Mouse (Mus musculus) brown adipose tissue, adult 24 weeks (tissue): ENCODE results near the gene Insl5. TPM values are rescaled to one million over a fixed set of nuclear protein-coding genes. Genes with fewer than 3 reads are reported as not detected.

Experiments
- H3K27ac ChIP-seq: fragments of 200-500 bp; replicated peaks from 2 replicates; pipeline ENCODE4 v1.5.1; 2012; ENCODE audit warnings: low read depth, mild to moderate bottlenecking, low read length
- H3K4me1 ChIP-seq: fragments of 200-500 bp; 2 replicates; pipeline ENCODE4 v1.6.1; 2012; ENCODE audit warnings: low read length, mixed read lengths; ENCODE audit not compliant: control insufficient read depth, insufficient read depth, insufficient read length
- H3K4me3 ChIP-seq: fragments of 200-500 bp; 2 replicates; pipeline ENCODE4 v1.5.1; 2012; ENCODE audit warnings: low read depth, mild to moderate bottlenecking, low read length, moderate library complexity; ENCODE audit not compliant: insufficient read depth
- polyA plus RNA-seq: library from polyadenylated mRNA; stranded (reverse); fragments of >200 nt; gene quantifications from 2 replicates; pipeline ENCODE4 v1.2.4, GENCODE M21; 2012; ENCODE audit not compliant: missing spikeins, insufficient read depth, insufficient read length

The Insl5 gene
- not detected in 2 replicates for polyA plus RNA-seq

- H3K4me1 ChIP-seq, result no peaks in the 10 kb centered on the region
- no peak within 1 kb of the TSS for H3K4me3 ChIP-seq
- H3K27ac ChIP-seq, result no peak within 1 kb of the TSS
Measured at GRCm38 (mm10) chr4:103026621-103027020, at the start of gene Insl5. Gene Insl5 (minus strand): TSS chr4:103026842.

- H3K4me3 ChIP-seq, result no peak overlapping the region
Measured at GRCm38 (mm10) chr4:103070631-103071030, 44.0 kb upstream of the Insl5 start.

GRCm38 (mm10) chr4:103067906-103068655 lies 41.4 kb upstream of the Insl5 start:
- H3K4me3 ChIP-seq, result no peak overlapping the region
- H3K4me1 ChIP-seq, result no peaks in the 10 kb centered on the region
- no peak overlapping the region for H3K27ac ChIP-seq

More at GRCm38 (mm10) chr4:103070631-103071030, 44.0 kb upstream of the Insl5 start:
- H3K4me1 ChIP-seq, result no peaks in the 10 kb centered on the region
- no peak overlapping the region for H3K27ac ChIP-seq

GRCm38 (mm10) chr4:103064976-103065375 lies 38.3 kb upstream of the Insl5 start:
- H3K4me3 ChIP-seq, result no peak overlapping the region
- H3K4me1 ChIP-seq, result no peaks in the 10 kb centered on the region
- H3K27ac ChIP-seq, result no peak overlapping the region

GRCm38 (mm10) chr4:103064421-103064820 lies 37.8 kb upstream of the Insl5 start:
- Histone ChIP-seq H3K4me3 (no peak overlapping the region), H3K27ac (no peak overlapping the region), H3K4me1 (no peaks in the 10 kb centered on the region)

GRCm38 (mm10) chr4:103056909-103057308 lies 30.3 kb upstream of the Insl5 start:
- H3K4me1 ChIP-seq, result no peaks in the 10 kb centered on the region
- H3K4me3 ChIP-seq, result no peak overlapping the region

GRCm38 (mm10) chr4:103048046-103048445 lies 21.4 kb upstream of the Insl5 start:
- H3K4me3 ChIP-seq, result no peak overlapping the region
- no peaks in the 10 kb centered on the region for H3K4me1 ChIP-seq
- no peak overlapping the region for H3K27ac ChIP-seq

More at GRCm38 (mm10) chr4:103056909-103057308, 30.3 kb upstream of the Insl5 start:
- no peak overlapping the region for H3K27ac ChIP-seq

- no peak overlapping the region for H3K4me3 ChIP-seq
- no peak overlapping the region for H3K27ac ChIP-seq
- H3K4me1 ChIP-seq, result no peaks in the 10 kb centered on the region
Measured at GRCm38 (mm10) chr4:103042997-103043396, 16.4 kb upstream of the Insl5 start.

- Histone ChIP-seq H3K27ac (no peak overlapping the region), H3K4me3 (no peak overlapping the region), H3K4me1 (no peaks in the 10 kb centered on the region)
Measured at GRCm38 (mm10) chr4:103039838-103040191, 13.2 kb upstream of the Insl5 start.

- Histone ChIP-seq H3K4me3 (no peak overlapping the region), H3K4me1 (no peaks in the 10 kb centered on the region), H3K27ac (no peak overlapping the region)
Measured at GRCm38 (mm10) chr4:103039103-103039837, 12.6 kb upstream of the Insl5 start.

- Histone ChIP-seq H3K27ac (no peak overlapping the region), H3K4me1 (no peaks in the 10 kb centered on the region), H3K4me3 (no peak overlapping the region)
Measured at GRCm38 (mm10) chr4:103028177-103029088, 1.8 kb upstream of the Insl5 start.

GRCm38 (mm10) chr4:103027745-103028144 lies 1.1 kb upstream of the Insl5 start:
- no peaks in the 10 kb centered on the region for H3K4me1 ChIP-seq
- no peak overlapping the region for H3K4me3 ChIP-seq
- no peak overlapping the region for H3K27ac ChIP-seq

GRCm38 (mm10) chr4:103013490-103013889 lies 13.2 kb downstream of the Insl5 start:
- Histone ChIP-seq H3K4me1 (peaks cover 2% of the 10 kb centered on the region), H3K4me3 (no peak overlapping the region), H3K27ac (no peak overlapping the region)

GRCm38 (mm10) chr4:103011823-103012222 lies 14.8 kb downstream of the Insl5 start:
- H3K27ac ChIP-seq, result no peak overlapping the region
- peaks cover 5% of the 10 kb centered on the region for H3K4me1 ChIP-seq
- H3K4me3 ChIP-seq, result no peak overlapping the region

GRCm38 (mm10) chr4:103010734-103011133 lies 15.9 kb downstream of the Insl5 start:
- H3K27ac ChIP-seq, result no peak overlapping the region
- H3K4me1 ChIP-seq, result peaks cover 5% of the 10 kb centered on the region
- H3K4me3 ChIP-seq, result no peak overlapping the region
